Mouse (Mus musculus) kidney, embryonic 14.5 days (tissue): ENCODE data around the gene Prf1. TPM values are rescaled to one million over a fixed set of nuclear protein-coding genes. Genes with fewer than 3 reads are reported as not detected.
A peak's percentile ranks its signal among the peaks of the same experiment; 100 is the strongest.

Source experiments
- ATAC-seq: fragments of 200-750 bp; cut with Nextera tagmentation; 2 replicates; pipeline ENCODE4 v1.8.0; 2017; ENCODE audit warnings: moderate number of reproducible peaks, mild to moderate bottlenecking, moderate TSS enrichment, moderate library complexity; ENCODE audit not compliant: low FRiP score, low TSS enrichment
- H3K27ac ChIP-seq: fragments of 300-500 bp; sonication (generic); 2 replicates; pipeline ENCODE4 v1.5.1; 2014; ENCODE audit warnings: low read depth, mild to moderate bottlenecking, low read length, moderate library complexity, mixed read lengths
- H3K27me3 ChIP-seq: fragments of 300-500 bp; sonication (generic); 2 replicates; pipeline ENCODE4 v1.6.1; 2014; ENCODE audit warnings: mild to moderate bottlenecking, low read length; ENCODE audit not compliant: control insufficient read depth, insufficient read depth
- H3K36me3 ChIP-seq: fragments of 300-500 bp; sonication (generic); 2 replicates; pipeline ENCODE4 v1.6.1; 2014; ENCODE audit warnings: low read length, mixed read lengths; ENCODE audit not compliant: control insufficient read depth, insufficient read depth
- H3K4me1 ChIP-seq: fragments of 300-500 bp; sonication (generic); 2 replicates; pipeline ENCODE4 v1.6.1; 2014; ENCODE audit warnings: low read length, mixed read lengths; ENCODE audit not compliant: control insufficient read depth, insufficient read depth
- H3K4me2 ChIP-seq: fragments of 300-500 bp; sonication (generic); replicated peaks from 2 replicates; pipeline ENCODE4 v1.6.1; 2014; ENCODE audit warnings: low read depth, mild to moderate bottlenecking, low read length
- H3K4me3 ChIP-seq: fragments of 300-500 bp; sonication (generic); 2 replicates; pipeline ENCODE4 v1.5.1; 2014; ENCODE audit warnings: mild to moderate bottlenecking, low read length
- H3K9ac ChIP-seq: fragments of 300-500 bp; sonication (generic); 2 replicates; pipeline ENCODE4 v1.6.1; 2014; ENCODE audit warnings: low read depth, mild to moderate bottlenecking, low read length, moderate library complexity
- H3K9me3 ChIP-seq: fragments of 300-500 bp; sonication (generic); 2 replicates; pipeline ENCODE4 v1.6.1; 2016; ENCODE audit warnings: low read length; ENCODE audit not compliant: control insufficient read depth
- WGBS: fragments of 180-500 bp; shearing (Covaris S2); extraction: QIAGEN DNeasy Blood & Tissue Kit; methylation state at CpG from one replicate; pipeline ENCODE4 v1.1.7; 2014; 5-methylcytosine and 5-hydroxymethylcytosine counted together
- polyA plus RNA-seq: library from polyadenylated mRNA; unstranded; fragments of >200 nt; fragmentation: Nextera tagmentation; extraction: Ambion mirVana; gene quantifications from 2 replicates; pipeline ENCODE4 v1.2.1, GENCODE M21; 2014

The Prf1 gene
- polyA plus RNA-seq, 1 experiment from 2014 or later, result not detected

DNA sequence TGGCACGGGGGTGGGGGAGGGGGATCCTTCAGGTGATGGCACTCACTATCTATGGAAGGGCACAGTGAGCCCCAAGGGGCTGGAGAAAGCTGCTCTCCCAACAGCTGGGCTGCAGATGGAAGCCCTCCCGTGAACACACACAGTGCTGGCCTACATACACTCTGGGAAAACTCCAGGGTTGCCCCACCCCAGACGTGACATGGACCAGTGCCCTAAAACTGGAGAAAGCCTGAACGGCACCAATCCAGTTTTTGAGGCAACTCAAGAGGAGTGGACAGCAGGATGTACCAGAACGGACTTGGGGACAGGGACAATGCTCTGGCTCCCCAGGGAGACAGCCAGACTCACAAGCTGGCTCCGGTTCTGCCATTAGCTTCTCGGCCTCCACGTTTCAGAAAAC is 27.1 kb downstream of the Prf1 start:
- Histone ChIP-seq H3K9me3 (no peaks in the 10 kb centered on the region), H3K4me2 (no peak overlapping the region), H3K4me1 (peaks cover 7% of the 10 kb centered on the region; the same call in 1 of the 2 replicates), H3K27me3 (no peaks in the 10 kb centered on the region), H3K27ac (no peak overlapping the region), H3K9ac (no peak overlapping the region), H3K36me3 (peaks cover 7% of the 10 kb centered on the region; the same call in 1 of the 2 replicates), H3K4me3 (no peak overlapping the region)
- 67% methylated on average over 8 of the region's 8 CpGs for WGBS
- no peak for ATAC-seq

DNA sequence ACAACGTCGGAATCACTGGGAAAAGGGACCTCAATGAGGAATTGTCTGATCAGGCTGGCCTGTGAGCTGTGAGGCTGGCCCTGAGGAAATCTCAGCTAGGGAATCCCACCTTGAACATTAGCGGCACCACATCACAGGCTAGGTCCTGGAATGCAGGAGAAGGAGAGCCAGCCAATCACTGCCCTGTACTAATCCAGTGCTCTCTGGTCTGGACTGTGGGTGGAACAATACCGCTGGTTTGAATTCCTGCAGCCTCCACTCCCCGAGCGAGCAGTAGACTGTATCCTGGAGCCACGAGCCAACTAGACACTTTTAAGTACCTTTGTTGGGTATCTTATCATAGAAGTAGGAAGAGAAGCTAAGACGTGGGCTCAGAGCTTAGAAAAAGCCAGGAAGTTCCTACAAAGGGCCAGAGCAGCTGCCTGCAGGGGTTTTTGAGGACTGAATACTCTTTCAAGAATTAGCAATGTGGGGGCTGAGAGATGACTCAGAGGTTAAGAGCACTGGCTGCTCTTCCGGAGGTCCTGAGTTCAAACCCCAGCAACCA is 28.2 kb downstream of the Prf1 start:
- H3K36me3 ChIP-seq, result peaks cover 7% of the 10 kb centered on the region; the same call in 1 of the 2 replicates
- no peak overlapping the region for H3K4me2 ChIP-seq
- no peaks in the 10 kb centered on the region for H3K27me3 ChIP-seq
- no peak overlapping the region for H3K4me3 ChIP-seq
- no peaks in the 10 kb centered on the region for H3K9me3 ChIP-seq
- no peak overlapping the region for H3K27ac ChIP-seq
- H3K4me1 ChIP-seq, result peaks cover 7% of the 10 kb centered on the region; the same call in 1 of the 2 replicates
- H3K9ac ChIP-seq, result no peak overlapping the region
- WGBS, result 55% methylated on average over 9 of the region's 9 CpGs
- ATAC-seq, result no peak

- H3K36me3 ChIP-seq, result peaks cover 7% of the 10 kb centered on the region; the same call in 1 of the 2 replicates
- WGBS, result 80% methylated on average over 10 of the region's 10 CpGs
- no peak overlapping the region for H3K4me3 ChIP-seq
- H3K9me3 ChIP-seq, result no peaks in the 10 kb centered on the region
- ATAC-seq, result no peak
- H3K4me2 ChIP-seq, result no peak overlapping the region
- no peak overlapping the region for H3K27ac ChIP-seq
- no peak overlapping the region for H3K9ac ChIP-seq
- peaks cover 7% of the 10 kb centered on the region; the same call in 1 of the 2 replicates for H3K4me1 ChIP-seq
- H3K27me3 ChIP-seq, result no peaks in the 10 kb centered on the region
These were observed 29.9 kb downstream of the Prf1 start for GRCm38 (mm10) chr10:61327545-61327944.

DNA sequence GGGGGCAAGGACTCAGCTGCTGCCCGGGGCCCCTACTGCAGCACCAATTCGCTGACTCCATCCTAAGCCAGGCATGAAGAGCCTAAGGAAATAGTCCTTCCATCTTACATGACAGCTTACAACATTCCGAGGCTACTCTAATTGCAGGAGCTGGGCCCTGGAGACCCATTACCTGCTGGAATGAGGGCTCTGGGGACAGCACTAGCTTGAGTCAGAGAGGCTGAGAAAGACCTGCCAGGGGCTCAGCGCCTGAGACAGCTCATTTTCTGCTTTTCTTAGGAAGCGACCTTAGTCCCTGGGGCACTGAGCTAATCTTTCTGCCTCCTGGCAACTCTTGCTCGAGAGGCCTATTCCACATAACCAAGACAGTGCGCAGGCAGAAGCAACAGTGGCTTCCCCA is 31.3 kb downstream of the Prf1 start:
- no peak overlapping the region for H3K9ac ChIP-seq
- H3K4me2 ChIP-seq, result no peak overlapping the region
- no peak overlapping the region for H3K27ac ChIP-seq
- H3K4me3 ChIP-seq, result no peak overlapping the region
- peaks cover 7% of the 10 kb centered on the region; the same call in 1 of the 2 replicates for H3K4me1 ChIP-seq
- H3K9me3 ChIP-seq, result no peaks in the 10 kb centered on the region
- WGBS, result 43% methylated on average over 7 of the region's 7 CpGs
- H3K27me3 ChIP-seq, result no peaks in the 10 kb centered on the region
- no peaks in the 10 kb centered on the region; the same call in 1 of the 2 replicates for H3K36me3 ChIP-seq
- ATAC-seq, result no peak

DNA sequence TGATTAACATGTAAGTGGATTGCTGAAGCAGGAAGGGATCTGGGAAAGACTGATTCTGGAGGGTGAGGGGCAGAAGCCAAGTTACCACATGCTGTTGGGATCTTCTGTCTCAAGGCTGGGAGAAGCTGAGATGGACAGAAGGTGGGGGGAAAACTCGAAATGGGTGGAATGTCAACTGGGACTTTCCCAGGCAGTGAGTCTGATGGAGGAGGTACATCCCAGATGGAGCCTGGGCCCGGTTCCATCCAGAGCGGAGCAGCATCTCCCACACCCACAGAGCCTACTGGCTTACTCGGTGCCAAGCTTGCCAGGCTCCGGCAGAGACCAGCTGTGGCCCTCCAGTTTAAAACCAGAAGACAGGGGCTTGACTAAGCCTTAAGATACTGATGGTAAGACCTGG is 33.4 kb downstream of the Prf1 start:
- H3K4me3 ChIP-seq, result no peak overlapping the region
- no peak overlapping the region for H3K9ac ChIP-seq
- H3K27me3 ChIP-seq, result no peaks in the 10 kb centered on the region
- no peak overlapping the region for H3K4me2 ChIP-seq
- H3K36me3 ChIP-seq, result peaks cover 3% of the 10 kb centered on the region; the same call in 1 of the 2 replicates
- 85% methylated on average over 5 of the region's 5 CpGs for WGBS
- no peak overlapping the region for H3K27ac ChIP-seq
- H3K4me1 ChIP-seq, result peaks cover 7% of the 10 kb centered on the region; the same call in 1 of the 2 replicates
- no peaks in the 10 kb centered on the region for H3K9me3 ChIP-seq
- no peak for ATAC-seq

DNA sequence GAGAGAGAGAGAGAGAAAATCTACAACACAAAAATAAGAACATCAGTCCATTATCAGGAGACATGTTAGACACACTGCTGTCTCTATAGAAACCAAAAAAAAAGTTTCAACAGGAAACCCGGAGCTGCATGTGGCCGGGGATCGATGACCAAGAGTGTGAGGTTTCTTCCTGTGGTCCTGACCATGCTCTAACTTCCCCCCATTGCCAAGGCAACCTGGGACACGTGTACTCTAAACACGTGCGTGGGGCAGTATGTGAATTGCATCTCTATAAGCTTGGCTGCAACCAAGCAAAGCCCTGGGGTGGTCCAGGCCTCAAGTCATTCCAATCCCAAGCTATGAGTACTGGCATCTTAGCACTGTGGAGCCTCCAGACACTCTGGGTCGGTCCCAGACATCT is 36.9 kb downstream of the Prf1 start:
- Histone ChIP-seq H3K36me3 (peaks cover 8% of the 10 kb centered on the region; the same call in 1 of the 2 replicates), H3K4me2 (no peak overlapping the region), H3K9me3 (no peaks in the 10 kb centered on the region), H3K27me3 (no peaks in the 10 kb centered on the region), H3K27ac (no peak overlapping the region), H3K9ac (no peak overlapping the region), H3K4me1 (no peaks in the 10 kb centered on the region), H3K4me3 (no peak overlapping the region)
- ATAC-seq, result no peak
- 76% methylated on average over 7 of the region's 7 CpGs for WGBS

GRCm38 (mm10) chr10:61336137-61336536 is 38.5 kb downstream of the Prf1 start:
- WGBS, result 27% methylated on average over 6 of the region's 6 CpGs
- ATAC-seq, result peak; percentile 36; the same call in 1 of the 2 replicates
- H3K4me2 ChIP-seq, result no peak overlapping the region

GRCm38 (mm10) chr10:61336592-61336991 is 39.0 kb downstream of the Prf1 start:
- Histone ChIP-seq H3K27ac (no peak overlapping the region), H3K4me3 (no peak overlapping the region), H3K4me1 (no peaks in the 10 kb centered on the region), H3K9me3 (no peaks in the 10 kb centered on the region), H3K9ac (no peak overlapping the region), H3K4me2 (no peak overlapping the region), H3K27me3 (no peaks in the 10 kb centered on the region), H3K36me3 (peaks cover 16% of the 10 kb centered on the region; the same call in 1 of the 2 replicates)
- no peak for ATAC-seq
- WGBS, result 80% methylated on average over 5 of the region's 5 CpGs

More at GRCm38 (mm10) chr10:61336137-61336536, 38.5 kb downstream of the Prf1 start:
- H3K36me3 ChIP-seq, result peaks cover 15% of the 10 kb centered on the region; the same call in 1 of the 2 replicates
- H3K4me3 ChIP-seq, result no peak overlapping the region
- no peaks in the 10 kb centered on the region for H3K4me1 ChIP-seq
- no peaks in the 10 kb centered on the region for H3K9me3 ChIP-seq
- H3K27ac ChIP-seq, result no peak overlapping the region
- H3K27me3 ChIP-seq, result no peaks in the 10 kb centered on the region
- no peak overlapping the region for H3K9ac ChIP-seq

DNA sequence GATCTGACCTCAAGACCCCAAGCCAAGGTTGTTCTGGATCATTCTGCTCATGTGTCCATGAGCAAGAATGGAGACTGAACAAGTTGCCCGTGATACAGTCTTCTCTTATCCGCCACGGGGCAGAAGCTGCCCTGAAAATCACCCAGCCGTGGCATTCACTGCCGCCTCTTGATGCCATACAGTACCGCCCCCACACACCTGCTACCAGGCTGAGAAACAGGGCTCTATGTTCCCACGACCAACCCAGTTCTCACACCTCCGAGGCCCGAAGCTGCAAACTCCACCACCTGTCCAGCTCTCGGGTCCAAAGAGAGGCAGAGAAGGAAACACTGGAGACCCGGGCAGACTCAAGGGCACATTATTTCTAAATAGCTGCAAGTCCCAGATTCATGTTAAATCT is 40.0 kb downstream of the Prf1 start:
- no peaks in the 10 kb centered on the region for H3K9me3 ChIP-seq
- no peak for ATAC-seq
- no peak overlapping the region for H3K4me2 ChIP-seq
- H3K4me3 ChIP-seq, result no peak overlapping the region
- no peak overlapping the region for H3K27ac ChIP-seq
- peaks cover 22% of the 10 kb centered on the region; the same call in 1 of the 2 replicates for H3K36me3 ChIP-seq
- H3K4me1 ChIP-seq, result no peaks in the 10 kb centered on the region
- no peak overlapping the region for H3K9ac ChIP-seq
- WGBS, result 63% methylated on average over 11 of the region's 11 CpGs
- H3K27me3 ChIP-seq, result no peaks in the 10 kb centered on the region
